Mouse (Mus musculus): ENCODE measurements at regions not wholly inside any gene's neighbourhood (a gene's known extent, or its start where the extent isn't known, plus 50 kb on each side); places are given as distances from the start of the nearest gene placed in this dataset.

GRCm38 (mm10) chr3:53792541-53792940, 52.3 kb upstream of the Gm10985 start:
- 93% methylated on average over 1 of the region's 1 CpGs for WGBS

GRCm38 (mm10) chr3:53789706-53790105, 55.2 kb upstream of the Gm10985 start:
- Histone ChIP-seq H3K27me3 (ENCODE audit: control insufficient read depth, insufficient read depth, low read length) (no peaks in the 10 kb centered on the region), H3K36me3 (ENCODE audit: control insufficient read depth, insufficient read depth) (no peaks in the 10 kb centered on the region), H3K27ac (ENCODE audit: low read length) (no peak overlapping the region), H3K9me3 (replicated peaks; ENCODE audit: control insufficient read depth, low read length) (no peaks in the 10 kb centered on the region), H3K4me3 (ENCODE audit: low read length) (no peak overlapping the region), H3K9ac (ENCODE audit: low read length) (no peak overlapping the region), H3K4me1 (ENCODE audit: control insufficient read depth, insufficient read depth, low read length) (no peaks in the 10 kb centered on the region), H3K4me2 (ENCODE audit: low read depth, low read length) (no peak overlapping the region)
- ATAC-seq (replicated peaks; ENCODE audit: extremely low read depth, insufficient read depth, low FRiP score) = no peak

More at GRCm38 (mm10) chr3:53792541-53792940, 52.3 kb upstream of the Gm10985 start:
- Histone ChIP-seq H3K4me1 (ENCODE audit: control insufficient read depth, insufficient read depth, low read length) (no peaks in the 10 kb centered on the region), H3K36me3 (ENCODE audit: control insufficient read depth, insufficient read depth) (no peaks in the 10 kb centered on the region), H3K4me2 (ENCODE audit: low read depth, low read length) (no peak overlapping the region), H3K4me3 (ENCODE audit: low read length) (no peak overlapping the region), H3K9ac (ENCODE audit: low read length) (no peak overlapping the region), H3K27ac (ENCODE audit: low read length) (no peak overlapping the region), H3K9me3 (replicated peaks; ENCODE audit: control insufficient read depth, low read length) (no peaks in the 10 kb centered on the region), H3K27me3 (ENCODE audit: control insufficient read depth, insufficient read depth, low read length) (no peaks in the 10 kb centered on the region)
- ATAC-seq (replicated peaks; ENCODE audit: extremely low read depth, insufficient read depth, low FRiP score) = no peak

DNA sequence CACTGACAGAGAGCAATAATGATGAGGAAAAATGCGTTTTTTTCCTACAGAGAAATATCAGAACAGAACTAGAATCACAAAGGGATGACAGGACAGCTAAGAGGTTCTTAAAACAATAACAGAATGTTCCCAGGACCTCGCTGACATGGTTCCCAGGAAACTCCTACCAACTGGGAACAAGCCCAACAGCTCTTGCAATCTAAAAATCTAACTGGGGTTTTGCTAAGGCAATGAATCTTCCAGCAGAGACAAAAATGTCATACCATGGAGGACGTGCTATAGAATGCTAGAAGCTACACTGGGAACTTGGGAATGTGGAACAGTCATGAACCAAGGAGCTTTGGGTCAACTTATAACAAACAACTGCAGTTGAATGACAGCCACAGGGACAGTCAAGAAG, 59.7 kb upstream of the Gm10985 start:
- Histone ChIP-seq H3K9me3 (replicated peaks; ENCODE audit: control insufficient read depth, low read length) (no peaks in the 10 kb centered on the region), H3K9ac (ENCODE audit: low read length) (no peak overlapping the region), H3K4me3 (ENCODE audit: low read length) (no peak overlapping the region), H3K27me3 (ENCODE audit: control insufficient read depth, insufficient read depth, low read length) (no peaks in the 10 kb centered on the region), H3K27ac (ENCODE audit: low read length) (no peak overlapping the region), H3K36me3 (ENCODE audit: control insufficient read depth, insufficient read depth) (no peaks in the 10 kb centered on the region), H3K4me1 (ENCODE audit: control insufficient read depth, insufficient read depth, low read length) (no peaks in the 10 kb centered on the region), H3K4me2 (ENCODE audit: low read depth, low read length) (no peak overlapping the region)
- no peak for ATAC-seq (replicated peaks; ENCODE audit: extremely low read depth, insufficient read depth, low FRiP score)
- WGBS = 50% methylated on average over 3 of the region's 3 CpGs

DNA sequence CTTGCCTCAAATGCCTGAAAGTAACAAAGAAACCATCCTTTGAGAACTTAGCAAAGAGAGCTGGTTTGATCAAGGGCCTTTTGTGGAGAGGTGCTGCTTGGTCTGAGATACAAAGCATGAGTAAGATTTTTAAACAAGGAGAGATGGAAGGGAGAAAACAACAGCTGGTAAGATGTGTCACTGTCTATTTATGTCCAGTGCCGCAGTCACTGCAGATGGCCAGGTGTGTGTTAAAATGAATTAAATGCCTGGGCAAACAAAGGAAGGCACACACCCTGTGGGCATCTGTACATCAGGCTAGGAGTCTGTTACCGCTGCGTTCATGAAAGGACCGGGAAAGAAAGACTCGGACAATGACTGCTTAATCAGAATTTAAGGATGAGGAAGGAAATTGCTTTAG, 68.2 kb upstream of the Gm10985 start:
- no peaks in the 10 kb centered on the region for H3K36me3 ChIP-seq (ENCODE audit: control insufficient read depth, insufficient read depth)
- no peak overlapping the region for H3K9ac ChIP-seq (ENCODE audit: low read length)
- H3K27me3 ChIP-seq (ENCODE audit: control insufficient read depth, insufficient read depth, low read length) = no peaks in the 10 kb centered on the region
- ATAC-seq (replicated peaks; ENCODE audit: extremely low read depth, insufficient read depth, low FRiP score) = no peak
- 84% methylated on average over 5 of the region's 5 CpGs for WGBS
- H3K4me3 ChIP-seq (ENCODE audit: low read length) = no peak overlapping the region
- H3K4me2 ChIP-seq (ENCODE audit: low read depth, low read length) = no peak overlapping the region
- H3K4me1 ChIP-seq (ENCODE audit: control insufficient read depth, insufficient read depth, low read length) = no peaks in the 10 kb centered on the region
- H3K9me3 ChIP-seq (replicated peaks; ENCODE audit: control insufficient read depth, low read length) = no peaks in the 10 kb centered on the region
- no peak overlapping the region for H3K27ac ChIP-seq (ENCODE audit: low read length)

- no peak for ATAC-seq (replicated peaks; ENCODE audit: extremely low read depth, insufficient read depth, low FRiP score)
- H3K4me3 ChIP-seq (ENCODE audit: low read length) = no peak overlapping the region
- no peaks in the 10 kb centered on the region for H3K4me1 ChIP-seq (ENCODE audit: control insufficient read depth, insufficient read depth, low read length)
- no peak overlapping the region for H3K9ac ChIP-seq (ENCODE audit: low read length)
- H3K27me3 ChIP-seq (ENCODE audit: control insufficient read depth, insufficient read depth, low read length) = no peaks in the 10 kb centered on the region
- no peak overlapping the region for H3K4me2 ChIP-seq (ENCODE audit: low read depth, low read length)
- H3K27ac ChIP-seq (ENCODE audit: low read length) = no peak overlapping the region
- no peaks in the 10 kb centered on the region for H3K36me3 ChIP-seq (ENCODE audit: control insufficient read depth, insufficient read depth)
- no peaks in the 10 kb centered on the region for H3K9me3 ChIP-seq (replicated peaks; ENCODE audit: control insufficient read depth, low read length)
Observed at GRCm38 (mm10) chr3:53767601-53768000, 77.3 kb upstream of the Gm10985 start.

GRCm38 (mm10) chr3:53763981-53764380, 80.9 kb upstream of the Gm10985 start:
- no peaks in the 10 kb centered on the region for H3K27me3 ChIP-seq (ENCODE audit: control insufficient read depth, insufficient read depth, low read length)
- H3K9me3 ChIP-seq (replicated peaks; ENCODE audit: control insufficient read depth, low read length) = no peaks in the 10 kb centered on the region
- H3K36me3 ChIP-seq (ENCODE audit: control insufficient read depth, insufficient read depth) = no peaks in the 10 kb centered on the region
- no peak overlapping the region for H3K27ac ChIP-seq (ENCODE audit: low read length)
- no peak for ATAC-seq (replicated peaks; ENCODE audit: extremely low read depth, insufficient read depth, low FRiP score)
- H3K4me2 ChIP-seq (ENCODE audit: low read depth, low read length) = no peak overlapping the region
- no peak overlapping the region for H3K4me3 ChIP-seq (ENCODE audit: low read length)
- WGBS = 81% methylated on average over 2 of the region's 2 CpGs
- no peak overlapping the region for H3K9ac ChIP-seq (ENCODE audit: low read length)
- no peaks in the 10 kb centered on the region for H3K4me1 ChIP-seq (ENCODE audit: control insufficient read depth, insufficient read depth, low read length)

DNA sequence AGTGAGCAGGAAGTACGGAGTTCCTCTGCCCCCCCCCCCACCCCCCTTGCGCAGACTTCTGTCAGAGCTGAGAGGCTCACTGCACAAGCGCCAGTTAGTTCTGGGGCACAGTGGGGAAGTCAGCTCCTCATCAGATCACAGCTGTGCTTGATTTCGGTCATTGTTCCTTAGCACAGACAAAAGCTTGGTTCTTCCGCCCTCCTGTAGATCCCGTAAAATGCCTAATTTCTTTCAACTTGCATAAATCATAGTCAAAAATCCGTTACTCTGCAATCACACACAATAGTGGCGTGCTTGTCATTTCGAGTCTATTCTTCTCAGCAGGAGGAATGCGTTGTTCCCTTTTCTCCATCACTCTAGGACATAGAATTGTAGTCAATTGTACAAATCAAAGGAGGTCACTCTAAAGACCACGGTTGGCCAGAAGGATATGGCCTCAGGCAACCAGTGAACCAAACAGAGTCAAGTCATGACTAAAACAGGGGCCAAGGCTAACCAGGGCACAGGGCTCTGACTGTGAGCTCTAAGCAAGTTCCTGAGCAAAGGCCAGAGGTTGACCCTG, 83.3 kb upstream of the Gm10985 start:
- no peak overlapping the region for H3K4me2 ChIP-seq (ENCODE audit: low read depth, low read length)
- no peak overlapping the region for H3K27ac ChIP-seq (ENCODE audit: low read length)
- H3K4me3 ChIP-seq (ENCODE audit: low read length) = no peak overlapping the region
- no peaks in the 10 kb centered on the region for H3K9me3 ChIP-seq (replicated peaks; ENCODE audit: control insufficient read depth, low read length)
- no peak overlapping the region for H3K9ac ChIP-seq (ENCODE audit: low read length)
- ATAC-seq (replicated peaks; ENCODE audit: extremely low read depth, insufficient read depth, low FRiP score) = no peak
- H3K4me1 ChIP-seq (ENCODE audit: control insufficient read depth, insufficient read depth, low read length) = no peaks in the 10 kb centered on the region
- no peaks in the 10 kb centered on the region for H3K27me3 ChIP-seq (ENCODE audit: control insufficient read depth, insufficient read depth, low read length)
- no peaks in the 10 kb centered on the region for H3K36me3 ChIP-seq (ENCODE audit: control insufficient read depth, insufficient read depth)
- 71% methylated on average over 11 of the region's 11 CpGs for WGBS

DNA sequence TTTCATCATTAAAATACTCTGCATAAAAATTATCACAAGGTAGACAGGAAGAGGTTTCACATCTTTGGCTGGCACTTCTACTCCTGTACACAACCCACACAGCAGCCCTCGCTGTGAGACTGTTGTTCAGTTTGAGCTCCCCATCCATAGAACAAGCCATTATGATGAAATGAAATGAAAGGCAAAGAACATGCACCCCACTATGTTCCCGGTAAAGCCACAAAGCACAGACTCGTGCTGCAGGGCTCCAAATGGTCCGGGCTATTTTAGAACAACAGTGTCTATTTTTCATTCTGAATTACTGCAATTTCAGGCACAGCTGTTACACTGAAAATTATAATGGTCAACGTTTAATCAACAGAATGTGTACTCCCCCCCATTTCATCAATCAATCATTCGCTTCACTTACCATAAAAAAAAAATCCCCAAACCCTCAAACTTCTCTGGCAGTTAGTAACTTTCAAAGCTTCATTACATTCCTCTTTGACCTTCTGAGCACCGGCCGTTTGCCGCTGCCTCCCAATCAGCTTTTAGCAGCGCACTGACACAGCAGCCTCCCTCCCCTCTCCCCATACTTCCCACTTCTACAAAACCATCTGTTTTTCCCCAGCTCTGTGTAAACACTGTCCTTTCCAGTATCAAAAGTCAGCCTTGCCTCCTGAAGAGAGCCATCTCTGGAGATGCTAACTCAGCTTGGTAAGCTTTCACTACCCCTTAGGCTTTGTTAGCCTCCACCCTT, 88.6 kb upstream of the Gm10985 start:
- H3K4me2 ChIP-seq (ENCODE audit: low read depth, low read length) = no peak overlapping the region
- no peak for ATAC-seq (replicated peaks; ENCODE audit: extremely low read depth, insufficient read depth, low FRiP score)
- H3K36me3 ChIP-seq (ENCODE audit: control insufficient read depth, insufficient read depth) = no peaks in the 10 kb centered on the region
- H3K27ac ChIP-seq (ENCODE audit: low read length) = no peak overlapping the region
- H3K4me1 ChIP-seq (ENCODE audit: control insufficient read depth, insufficient read depth, low read length) = no peaks in the 10 kb centered on the region
- H3K4me3 ChIP-seq (ENCODE audit: low read length) = no peak overlapping the region
- H3K9me3 ChIP-seq (replicated peaks; ENCODE audit: control insufficient read depth, low read length) = no peaks in the 10 kb centered on the region
- H3K9ac ChIP-seq (ENCODE audit: low read length) = no peak overlapping the region
- 47% methylated on average over 10 of the region's 10 CpGs for WGBS
- no peaks in the 10 kb centered on the region for H3K27me3 ChIP-seq (ENCODE audit: control insufficient read depth, insufficient read depth, low read length)

GRCm38 (mm10) chr3:53737161-53737560, 80.0 kb upstream of the Frem2 start:
- Histone ChIP-seq H3K9ac (ENCODE audit: low read length) (no peak overlapping the region), H3K4me3 (ENCODE audit: low read length) (no peak overlapping the region), H3K36me3 (ENCODE audit: control insufficient read depth, insufficient read depth) (no peaks in the 10 kb centered on the region), H3K27ac (ENCODE audit: low read length) (no peak overlapping the region), H3K4me1 (ENCODE audit: control insufficient read depth, insufficient read depth, low read length) (peaks cover 8% of the 10 kb centered on the region; the same call in 1 of the 2 replicates), H3K4me2 (ENCODE audit: low read depth, low read length) (no peak overlapping the region), H3K27me3 (ENCODE audit: control insufficient read depth, insufficient read depth, low read length) (no peaks in the 10 kb centered on the region; the same call in 1 of the 2 replicates), H3K9me3 (replicated peaks; ENCODE audit: control insufficient read depth, low read length) (no peaks in the 10 kb centered on the region)
- ATAC-seq (replicated peaks; ENCODE audit: extremely low read depth, insufficient read depth, low FRiP score) = no peak
- WGBS = 41% methylated on average over 4 of the region's 4 CpGs

All from heart, embryonic 16.5 days (tissue).